Mouse (Mus musculus): ENCODE data around the gene Fam161b.

GRCm38 (mm10) chr12:84316721-84317621 is 44.7 kb downstream of the Fam161b start, which contains the start of gene Zfp410:
- TF ChIP-seq CTCF (IDR thresholded peaks at IDR 0.05; ENCODE audit: borderline replicate concordance, insufficient read depth, low read length) (no peak), POLR2A (IDR thresholded peaks at IDR 0.05; ENCODE audit: low read depth, low read length) (peak; percentile 75)
